Mouse (Mus musculus) liver, embryonic 14.5 days (tissue): ENCODE measurements around the gene Kyat1.
"Not testable (repeated sequence)": the region's sequence is repeated elsewhere in the genome, so short reads cannot be mapped to it uniquely, and the experiment has no call there.

ENCODE experiments used
- CTCF ChIP-seq: IDR thresholded peaks from 2 replicates; pipeline ENCODE4 v1.5.1; 2016; ENCODE audit warnings: antibody characterized with exemption, low read depth, control low read depth
- EP300 ChIP-seq: IDR thresholded peaks from 2 replicates; pipeline ENCODE4 v1.6.1; 2016; ENCODE audit warnings: antibody characterized with exemption, low read depth

DNA sequence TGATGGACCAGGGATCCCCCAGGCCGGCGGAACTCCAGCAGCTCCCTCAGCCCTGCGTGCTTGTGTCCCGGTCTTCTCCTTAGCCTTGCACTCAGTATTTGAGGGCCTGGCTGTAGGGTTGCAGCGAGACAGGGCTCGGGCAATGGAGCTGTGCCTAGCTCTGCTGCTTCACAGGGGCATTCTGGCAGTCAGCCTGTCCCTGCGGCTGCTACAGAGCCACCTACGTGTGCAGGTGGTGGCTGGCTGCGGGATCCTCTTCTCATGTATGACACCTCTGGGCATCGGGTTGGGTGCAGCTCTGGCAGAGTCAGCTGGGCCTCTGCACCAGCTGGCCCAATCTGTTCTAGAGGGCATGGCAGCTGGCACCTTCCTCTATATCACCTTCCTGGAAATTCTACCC is 45.8 kb downstream of the Kyat1 start:
- TF ChIP-seq CTCF, EP300: not testable (repeated sequence)
